Mouse (Mus musculus): ENCODE data around the gene Elfn2. TPM values are rescaled to one million over a fixed set of nuclear protein-coding genes. Genes with fewer than 3 reads are reported as not detected.

Elfn2 gene
- polyA plus RNA-seq, 1 experiment, result 8.4 TPM

DNA sequence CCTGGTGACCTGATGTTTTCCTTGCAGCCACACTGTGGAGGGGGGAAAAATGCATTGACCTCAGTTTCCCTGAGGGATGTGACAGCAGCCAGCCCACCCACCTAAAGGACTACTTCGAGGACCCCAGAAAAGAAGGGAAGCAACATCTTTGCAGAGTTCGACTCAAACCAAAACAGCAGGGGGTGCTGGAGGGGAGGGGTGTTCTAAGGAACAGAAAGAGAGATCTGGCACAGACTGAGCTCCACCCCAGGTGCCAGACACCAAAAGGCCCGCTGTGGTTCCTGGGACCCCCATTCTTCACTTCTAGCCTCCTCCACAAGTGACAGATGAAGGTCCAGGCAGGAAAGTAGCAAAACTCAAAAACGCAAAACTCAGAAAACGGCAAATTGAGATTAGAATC lies 2.7 kb downstream of the Elfn2 start:
- TF ChIP-seq CTCF (IDR thresholded peaks at IDR 0.05; ENCODE audit: borderline replicate concordance, control insufficient read depth, extremely low read depth, insufficient read depth, low read length, poor library complexity) (no peak), POLR2A (IDR thresholded peaks at IDR 0.05; ENCODE audit: control insufficient read depth, extremely low read depth, insufficient read depth, low read length, poor library complexity) (no peak)
- H3K4me1 ChIP-seq (replicated peaks; ENCODE audit: control insufficient read depth, insufficient read depth, low read length), result peaks cover 67% of the 10 kb centered on the region
- WGBS, result 8% methylated on average over 5 of the region's 5 CpGs
- no peak overlapping the region for H3K4me3 ChIP-seq (ENCODE audit: control insufficient read depth, insufficient read depth, low read length)
- no peaks in the 10 kb centered on the region for H3K36me3 ChIP-seq (ENCODE audit: control insufficient read depth, insufficient read depth, low read length)
- DNase-seq, result peak; percentile 69
- H3K27ac ChIP-seq (ENCODE audit: control insufficient read depth, insufficient read depth, low read length), result no peak overlapping the region
- H3K27me3 ChIP-seq (ENCODE audit: control insufficient read depth, insufficient read depth, low read length), result peaks cover 14% of the 10 kb centered on the region; the same call in 1 of the 2 replicates

DNA sequence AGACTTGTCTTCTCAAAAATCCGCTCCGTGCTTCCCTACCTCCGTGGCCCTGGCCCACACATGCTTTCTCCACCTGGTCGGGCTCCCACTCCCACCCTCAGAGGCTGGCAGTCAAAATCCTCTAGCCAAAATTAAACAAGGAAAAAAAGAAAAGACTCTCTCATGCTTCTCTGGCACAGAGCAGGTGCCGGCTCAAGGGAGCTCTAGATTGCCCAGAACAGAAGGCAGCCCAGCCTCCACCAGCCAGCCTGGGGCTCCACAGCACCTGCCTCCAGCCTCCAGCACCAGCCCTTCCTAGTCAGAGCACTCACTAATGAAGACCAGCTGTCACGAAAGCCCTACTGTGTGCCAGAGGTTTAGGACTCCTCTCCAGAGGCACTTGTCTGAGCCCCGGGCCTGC lies 4.8 kb downstream of the Elfn2 start:
- H3K4me3 ChIP-seq (ENCODE audit: control insufficient read depth, insufficient read depth, low read length), result no peak overlapping the region
- DNase-seq, result no peak
- TF ChIP-seq CTCF (IDR thresholded peaks at IDR 0.05; ENCODE audit: borderline replicate concordance, control insufficient read depth, extremely low read depth, insufficient read depth, low read length, poor library complexity) (no peak), POLR2A (IDR thresholded peaks at IDR 0.05; ENCODE audit: control insufficient read depth, extremely low read depth, insufficient read depth, low read length, poor library complexity) (no peak)
- peaks cover 7% of the 10 kb centered on the region; the same call in 1 of the 2 replicates for H3K27me3 ChIP-seq (ENCODE audit: control insufficient read depth, insufficient read depth, low read length)
- WGBS, result 90% methylated on average over 7 of the region's 7 CpGs
- H3K4me1 ChIP-seq (replicated peaks; ENCODE audit: control insufficient read depth, insufficient read depth, low read length), result peaks cover 58% of the 10 kb centered on the region
- no peak overlapping the region for H3K27ac ChIP-seq (ENCODE audit: control insufficient read depth, insufficient read depth, low read length)
- no peaks in the 10 kb centered on the region for H3K36me3 ChIP-seq (ENCODE audit: control insufficient read depth, insufficient read depth, low read length)

DNA sequence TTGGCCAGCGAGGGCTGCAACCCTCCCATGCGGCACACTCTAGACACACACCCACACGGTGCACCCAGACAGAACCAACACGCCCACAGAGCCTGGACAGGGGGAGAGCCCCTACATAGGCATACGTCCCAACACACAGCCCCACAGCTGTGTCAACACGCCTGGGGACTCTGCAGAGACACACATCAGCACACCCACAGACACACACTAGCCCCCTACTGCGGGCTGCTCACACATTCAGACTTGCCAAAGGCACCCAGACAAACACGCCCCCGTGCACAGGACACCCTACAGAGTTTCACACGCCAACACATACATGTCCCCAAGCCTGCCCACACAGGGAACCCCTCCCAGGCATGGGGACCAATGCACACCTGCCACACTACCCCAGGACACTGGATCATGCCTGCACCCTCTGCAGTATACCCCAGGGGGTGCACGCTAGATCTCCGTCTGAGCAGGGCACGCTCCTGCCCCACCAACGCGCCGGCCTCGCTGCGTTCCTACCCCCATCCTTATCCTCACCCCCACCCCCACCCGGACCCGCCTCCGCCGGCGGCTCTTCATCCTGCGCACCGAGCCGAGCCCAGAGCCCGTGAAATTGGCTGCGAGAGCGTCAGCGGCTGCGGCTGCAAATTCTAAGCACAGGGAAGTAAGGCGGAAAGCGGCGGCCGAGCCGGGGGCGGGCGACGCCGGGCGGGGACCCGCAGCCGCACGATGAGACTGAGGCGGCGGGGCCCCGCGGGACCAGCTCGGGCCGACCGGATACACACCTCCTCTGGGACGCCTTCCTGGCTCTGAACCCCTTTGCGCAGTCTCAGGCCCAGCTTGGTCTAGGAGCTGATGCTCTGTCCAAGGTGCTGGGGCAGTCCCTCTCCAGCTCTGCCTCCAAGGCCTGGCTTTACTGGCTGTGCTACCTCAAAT lies 6.0 kb downstream of the Elfn2 start:
- no peak for TF ChIP-seq POLR2A (IDR thresholded peaks at IDR 0.05; ENCODE audit: control insufficient read depth, extremely low read depth, insufficient read depth, low read length, poor library complexity)
- TF ChIP-seq CTCF (IDR thresholded peaks at IDR 0.05; ENCODE audit: borderline replicate concordance, control insufficient read depth, extremely low read depth, insufficient read depth, low read length, poor library complexity), result no peak
- WGBS, result 12% methylated on average over 52 of the region's 53 CpGs
- peaks cover 47% of the 10 kb centered on the region for H3K4me1 ChIP-seq (replicated peaks; ENCODE audit: control insufficient read depth, insufficient read depth, low read length)
- DNase-seq, result peak; percentile 52
- H3K36me3 ChIP-seq (ENCODE audit: control insufficient read depth, insufficient read depth, low read length), result no peaks in the 10 kb centered on the region
- no peaks in the 10 kb centered on the region; the same call in 1 of the 2 replicates for H3K27me3 ChIP-seq (ENCODE audit: control insufficient read depth, insufficient read depth, low read length)
- H3K27ac ChIP-seq (ENCODE audit: control insufficient read depth, insufficient read depth, low read length), result no peak overlapping the region
- H3K4me3 ChIP-seq (ENCODE audit: control insufficient read depth, insufficient read depth, low read length), result no peak overlapping the region

DNA sequence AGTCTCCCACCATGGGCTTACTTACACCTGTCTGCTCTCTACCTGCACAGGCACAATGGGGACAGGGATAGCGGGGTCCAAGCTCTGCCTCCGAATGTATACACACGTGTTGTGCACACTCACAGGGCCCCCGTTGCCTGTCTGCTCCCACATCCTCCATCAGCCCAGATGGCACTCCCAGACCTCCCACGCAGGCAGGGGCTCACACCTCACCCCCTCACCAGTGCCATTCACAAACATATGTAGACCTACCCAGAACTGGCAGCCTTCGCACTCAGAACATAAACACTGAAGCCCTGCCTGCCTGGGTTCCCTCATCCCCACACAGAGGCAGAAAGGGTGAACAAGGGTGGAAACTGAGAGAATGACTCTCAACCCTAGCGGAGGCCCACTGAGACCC lies 6.6 kb downstream of the Elfn2 start:
- no peak for TF ChIP-seq CTCF (IDR thresholded peaks at IDR 0.05; ENCODE audit: borderline replicate concordance, control insufficient read depth, extremely low read depth, insufficient read depth, low read length, poor library complexity)
- TF ChIP-seq POLR2A (IDR thresholded peaks at IDR 0.05; ENCODE audit: control insufficient read depth, extremely low read depth, insufficient read depth, low read length, poor library complexity), result no peak
- no peaks in the 10 kb centered on the region; the same call in 1 of the 2 replicates for H3K27me3 ChIP-seq (ENCODE audit: control insufficient read depth, insufficient read depth, low read length)
- H3K27ac ChIP-seq (ENCODE audit: control insufficient read depth, insufficient read depth, low read length), result no peak overlapping the region
- no peak overlapping the region for H3K4me3 ChIP-seq (ENCODE audit: control insufficient read depth, insufficient read depth, low read length)
- WGBS, result 74% methylated on average over 7 of the region's 7 CpGs
- DNase-seq, result no peak
- no peaks in the 10 kb centered on the region for H3K36me3 ChIP-seq (ENCODE audit: control insufficient read depth, insufficient read depth, low read length)
- peaks cover 43% of the 10 kb centered on the region for H3K4me1 ChIP-seq (replicated peaks; ENCODE audit: control insufficient read depth, insufficient read depth, low read length)

DNA sequence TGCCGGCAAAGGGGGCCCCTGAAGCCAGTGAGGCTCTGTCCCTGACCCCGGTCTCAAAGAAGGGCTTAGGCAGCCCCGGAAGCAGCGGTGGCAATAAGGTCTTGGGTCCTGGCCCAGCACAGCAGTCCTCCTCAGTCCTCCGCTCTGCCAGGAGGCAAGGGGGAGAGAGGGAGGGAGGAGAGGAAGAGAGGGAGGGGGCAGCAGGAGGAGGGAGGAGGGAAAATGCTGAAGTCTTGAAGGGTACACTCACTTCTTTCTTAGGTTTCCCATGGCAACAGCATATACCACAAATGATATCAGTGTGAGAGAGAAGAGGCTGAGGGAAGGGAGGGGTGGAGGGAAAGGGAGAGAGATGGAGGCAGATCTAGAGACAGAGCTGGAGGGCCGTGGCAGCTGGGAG lies 7.9 kb downstream of the Elfn2 start:
- 54% methylated on average over 6 of the region's 6 CpGs for WGBS
- peaks cover 30% of the 10 kb centered on the region for H3K4me1 ChIP-seq (replicated peaks; ENCODE audit: control insufficient read depth, insufficient read depth, low read length)

DNA sequence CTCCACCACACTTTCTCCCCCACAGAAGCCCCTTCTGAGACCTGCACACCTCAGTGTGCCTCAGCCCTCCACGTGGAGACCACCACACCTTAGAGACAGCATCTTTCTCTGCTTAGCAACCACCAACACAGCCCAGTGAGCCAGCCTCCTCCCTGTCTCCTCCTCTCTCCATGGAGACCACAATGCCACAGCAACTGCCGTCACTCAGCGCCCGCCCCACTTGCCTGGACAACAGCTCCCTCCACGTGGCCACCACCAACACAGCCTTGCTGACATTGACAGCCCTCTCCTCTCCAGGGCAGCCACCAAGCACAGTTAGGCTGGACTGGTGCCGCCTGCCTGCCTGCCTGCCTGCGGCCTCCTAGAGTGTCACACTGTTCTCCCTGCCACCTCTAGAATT lies 8.8 kb downstream of the Elfn2 start:
- Histone ChIP-seq H3K36me3 (ENCODE audit: control insufficient read depth, insufficient read depth, low read length) (no peaks in the 10 kb centered on the region), H3K27ac (ENCODE audit: control insufficient read depth, insufficient read depth, low read length) (no peak overlapping the region), H3K27me3 (ENCODE audit: control insufficient read depth, insufficient read depth, low read length) (no peaks in the 10 kb centered on the region), H3K4me1 (replicated peaks; ENCODE audit: control insufficient read depth, insufficient read depth, low read length) (peaks cover 24% of the 10 kb centered on the region), H3K4me3 (ENCODE audit: control insufficient read depth, insufficient read depth, low read length) (no peak overlapping the region)
- WGBS, result 52% methylated on average over 7 of the region's 7 CpGs
- DNase-seq, result no peak
- no peak for TF ChIP-seq CTCF (IDR thresholded peaks at IDR 0.05; ENCODE audit: borderline replicate concordance, control insufficient read depth, extremely low read depth, insufficient read depth, low read length, poor library complexity)
- no peak for TF ChIP-seq POLR2A (IDR thresholded peaks at IDR 0.05; ENCODE audit: control insufficient read depth, extremely low read depth, insufficient read depth, low read length, poor library complexity)

More for the DNA sequence above, 7.9 kb downstream of the Elfn2 start:
- H3K27ac ChIP-seq (ENCODE audit: control insufficient read depth, insufficient read depth, low read length), result no peak overlapping the region
- no peak for DNase-seq
- no peaks in the 10 kb centered on the region for H3K36me3 ChIP-seq (ENCODE audit: control insufficient read depth, insufficient read depth, low read length)
- no peak overlapping the region for H3K4me3 ChIP-seq (ENCODE audit: control insufficient read depth, insufficient read depth, low read length)
- TF ChIP-seq POLR2A (IDR thresholded peaks at IDR 0.05; ENCODE audit: control insufficient read depth, extremely low read depth, insufficient read depth, low read length, poor library complexity), result no peak
- no peak for TF ChIP-seq CTCF (IDR thresholded peaks at IDR 0.05; ENCODE audit: borderline replicate concordance, control insufficient read depth, extremely low read depth, insufficient read depth, low read length, poor library complexity)
- H3K27me3 ChIP-seq (ENCODE audit: control insufficient read depth, insufficient read depth, low read length), result no peaks in the 10 kb centered on the region

Data from thymus, adult 2 months (tissue).